Mouse (Mus musculus) thymus, adult 18-20 months (tissue): ENCODE data around the gene Hsd3b5.
"Not testable (repeated sequence)": the region's sequence is repeated elsewhere in the genome, so short reads cannot be mapped to it uniquely, and the experiment has no call there.

Source experiments
- DNase-seq, 2 experiments: peaks; one replicate each; pipeline ENCODE4 v3.0.0; 2022; ENCODE audit warnings: mixed read lengths in 2 of 2

Hsd3b5 gene

GRCm38 (mm10) chr3:98630152-98630551, at the start of gene Hsd3b5:
Gene Hsd3b5 (minus strand): TSS chr3:98630252.
- no peak for DNase-seq

GRCm38 (mm10) chr3:98635145-98635544, 5.1 kb upstream of the Hsd3b5 start:
- DNase-seq: no peak

DNA sequence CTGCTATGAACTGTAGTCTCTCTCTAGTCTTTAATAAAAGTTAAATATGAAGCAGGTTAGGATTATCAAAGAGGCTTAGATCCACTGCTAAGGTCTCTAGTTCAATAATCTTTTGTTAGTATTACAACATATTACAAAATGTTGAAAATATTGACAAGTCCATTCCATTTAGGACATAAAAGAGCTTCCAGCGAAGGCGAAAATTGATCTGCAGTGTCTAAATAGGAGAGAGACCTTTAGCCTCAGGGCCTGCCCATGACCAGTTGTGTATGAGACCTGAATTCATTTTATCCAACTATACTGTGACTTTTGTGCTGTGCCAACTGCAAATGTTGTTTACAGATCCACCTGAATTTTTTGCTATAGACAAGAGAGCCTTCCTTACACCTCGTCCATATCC, 419 bp downstream of the Hsd3b5 start:
- no peak for DNase-seq

GRCm38 (mm10) chr3:98616786-98617185, 13.3 kb downstream of the Hsd3b5 start:
- not testable (repeated sequence) for DNase-seq

- not testable (repeated sequence) for DNase-seq
Observed at GRCm38 (mm10) chr3:98616244-98616643, 13.8 kb downstream of the Hsd3b5 start.

DNA sequence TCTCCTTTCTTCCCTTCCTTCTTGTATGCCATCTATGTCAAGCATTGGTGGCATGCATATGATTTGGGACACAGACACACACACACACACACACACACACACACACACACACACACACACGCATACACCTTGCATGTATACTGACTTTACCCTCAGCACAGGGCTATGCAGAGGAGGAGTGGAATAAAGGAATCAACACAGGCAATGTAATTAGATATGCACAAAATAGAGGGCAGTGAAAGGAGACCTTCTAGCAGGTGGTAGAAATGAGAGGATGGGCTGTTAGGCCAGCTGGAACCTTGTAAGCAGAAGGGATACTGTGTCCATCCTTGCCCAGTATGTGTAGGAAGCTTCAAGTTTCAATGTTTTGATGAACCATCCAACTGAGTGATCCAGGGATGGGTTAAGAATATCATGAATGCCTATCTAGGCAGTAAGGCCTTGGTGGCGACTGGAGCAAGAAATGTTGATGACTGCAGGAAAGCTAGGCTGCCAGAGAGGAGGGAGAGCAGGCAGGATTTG, 15.6 kb downstream of the Hsd3b5 start:
- not testable (repeated sequence) for DNase-seq

DNA sequence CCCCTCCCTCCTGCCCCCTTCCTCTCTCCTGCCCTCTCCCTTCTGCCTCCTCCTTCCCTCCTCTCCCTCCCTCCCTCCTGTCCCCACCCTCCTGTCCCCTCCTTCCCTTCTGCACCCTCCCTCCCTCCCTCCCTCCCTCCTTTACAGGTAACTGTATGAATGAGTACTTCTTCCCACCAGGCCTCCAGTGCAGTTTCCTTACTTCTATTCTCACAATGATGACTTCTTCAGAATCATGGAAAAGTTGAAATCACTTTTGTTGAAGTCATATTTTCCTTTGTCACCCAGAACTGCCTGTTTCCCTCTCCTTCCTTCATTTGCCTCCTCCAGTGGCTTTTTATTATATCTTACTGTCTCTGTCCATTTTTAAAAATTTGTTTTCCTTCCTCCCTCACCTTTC, 16.1 kb downstream of the Hsd3b5 start:
- no peak for DNase-seq

GRCm38 (mm10) chr3:98613540-98613939, 16.5 kb downstream of the Hsd3b5 start:
- DNase-seq: not testable (repeated sequence)

- DNase-seq: no peak
Observed at GRCm38 (mm10) chr3:98588707-98589106, 41.3 kb downstream of the Hsd3b5 start, which contains the start of gene Gm10681. Gene Gm10681 (minus strand): TSS chr3:98588807.

- DNase-seq: no peak
Observed at GRCm38 (mm10) chr3:98587721-98588120, 42.3 kb downstream of the Hsd3b5 start.

DNA sequence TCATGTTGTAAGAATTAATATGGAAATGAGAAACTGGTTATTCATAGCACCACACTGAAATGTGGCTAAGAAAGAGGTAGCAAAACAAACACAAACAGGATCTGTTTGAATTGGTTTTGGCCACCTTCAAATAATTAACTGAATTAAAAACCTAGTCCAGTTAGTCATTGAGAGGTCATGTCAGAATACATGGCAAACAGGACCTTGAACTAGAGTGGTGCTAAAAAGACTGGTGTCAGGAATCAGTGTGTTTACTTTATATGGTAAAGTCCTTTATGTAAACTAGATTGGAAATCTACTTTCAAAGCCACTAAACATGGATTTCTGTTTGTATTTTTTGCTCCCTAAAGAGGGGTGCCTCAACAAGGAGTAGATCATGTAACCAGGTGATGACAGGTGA, 47.4 kb downstream of the Hsd3b5 start:
- DNase-seq: not testable (repeated sequence)

- DNase-seq: not testable (repeated sequence)
Observed at GRCm38 (mm10) chr3:98582202-98582601, 47.9 kb downstream of the Hsd3b5 start.

- not testable (repeated sequence) for DNase-seq
Observed at GRCm38 (mm10) chr3:98581024-98581423, 49.0 kb downstream of the Hsd3b5 start.
